Mouse (Mus musculus): Measurements from ENCODE around the gene Pdgfc. TPM values are rescaled to one million over a fixed set of nuclear protein-coding genes. Genes with fewer than 3 reads are reported as not detected.

The Pdgfc gene
- polyA plus RNA-seq, 1 experiment from 2014 or later = 7.9 TPM

DNA sequence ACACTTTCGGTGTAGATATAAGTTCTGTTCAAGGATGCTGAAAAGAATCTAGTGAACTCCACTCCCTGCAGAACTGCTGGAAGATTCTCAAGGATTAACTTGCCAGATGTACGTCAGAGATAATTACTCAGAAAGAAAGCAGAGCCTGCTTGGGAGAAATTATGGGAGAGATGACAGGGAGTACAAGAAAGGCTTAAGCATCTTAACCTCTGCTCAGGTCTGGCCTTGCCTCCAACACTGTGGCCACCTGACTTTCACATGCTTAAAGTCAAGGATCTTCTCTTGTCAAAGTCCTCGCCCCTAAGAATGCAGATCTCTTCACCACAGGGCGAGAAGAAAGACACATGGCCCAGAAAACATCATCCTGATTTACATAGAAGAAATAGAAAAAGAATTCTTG lies 185.5 kb downstream of the Pdgfc start:
- no peak for TF ChIP-seq EP300 (optimal IDR thresholded peaks at IDR 0.05)
- TF ChIP-seq CTCF (IDR thresholded peaks at IDR 0.05; ENCODE audit: low read depth) = no peak
- no peak for ATAC-seq (ENCODE audit: low FRiP score, low TSS enrichment)
- DNase-seq (ENCODE audit: low spot score) = no peak

DNA sequence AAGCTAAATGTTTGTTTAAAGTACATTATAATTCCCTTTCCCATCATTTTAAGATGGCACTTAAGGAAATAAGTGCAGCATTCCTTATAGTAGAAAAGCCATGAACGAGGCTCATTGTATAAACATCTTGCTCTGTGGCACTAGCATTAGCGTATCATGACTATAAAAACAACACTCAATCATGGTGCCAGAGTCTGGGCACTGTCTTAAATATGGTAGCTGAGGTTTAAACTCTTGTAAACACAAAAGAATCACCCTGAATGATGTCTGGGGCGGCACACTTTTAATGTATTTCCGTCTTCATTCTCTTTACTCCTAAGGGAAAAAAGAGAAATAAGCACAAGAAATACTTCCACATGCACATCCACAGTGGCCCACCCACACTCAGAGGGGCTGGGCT lies 192.1 kb downstream of the Pdgfc start:
- DNase-seq (ENCODE audit: low spot score) = no peak
- H3K36me3 ChIP-seq (ENCODE audit: control insufficient read depth, insufficient read depth, low read length) = no peaks in the 10 kb centered on the region
- 26% methylated on average over 4 of the region's 4 CpGs for WGBS
- ATAC-seq (ENCODE audit: low FRiP score, low TSS enrichment) = no peak
- no peak overlapping the region for H3K9ac ChIP-seq (ENCODE audit: low read length)
- TF ChIP-seq EP300 (optimal IDR thresholded peaks at IDR 0.05) (no peak), CTCF (IDR thresholded peaks at IDR 0.05; ENCODE audit: low read depth) (no peak)
- no peak overlapping the region for H3K4me3 ChIP-seq (ENCODE audit: low read depth, low read length)
- no peak overlapping the region for H3K4me2 ChIP-seq (replicated peaks; ENCODE audit: low read depth)
- no peaks in the 10 kb centered on the region for H3K9me3 ChIP-seq (ENCODE audit: control insufficient read depth, low read length)
- no peaks in the 10 kb centered on the region for H3K4me1 ChIP-seq (replicated peaks; ENCODE audit: control insufficient read depth, insufficient read depth)
- no peak overlapping the region for H3K27ac ChIP-seq (replicated peaks)
- no peaks in the 10 kb centered on the region for H3K27me3 ChIP-seq (ENCODE audit: control insufficient read depth, insufficient read depth, low read length)

More for the DNA sequence above, 185.5 kb downstream of the Pdgfc start:
- Histone ChIP-seq H3K27ac (replicated peaks) (no peak overlapping the region), H3K9ac (ENCODE audit: low read length) (no peak overlapping the region), H3K27me3 (ENCODE audit: control insufficient read depth, insufficient read depth, low read length) (no peaks in the 10 kb centered on the region), H3K36me3 (ENCODE audit: control insufficient read depth, insufficient read depth, low read length) (no peaks in the 10 kb centered on the region), H3K4me1 (replicated peaks; ENCODE audit: control insufficient read depth, insufficient read depth) (no peaks in the 10 kb centered on the region), H3K9me3 (ENCODE audit: control insufficient read depth, low read length) (no peaks in the 10 kb centered on the region), H3K4me2 (replicated peaks; ENCODE audit: low read depth) (no peak overlapping the region), H3K4me3 (ENCODE audit: low read depth, low read length) (no peak overlapping the region)
- 47% methylated on average over 4 of the region's 4 CpGs for WGBS

DNA sequence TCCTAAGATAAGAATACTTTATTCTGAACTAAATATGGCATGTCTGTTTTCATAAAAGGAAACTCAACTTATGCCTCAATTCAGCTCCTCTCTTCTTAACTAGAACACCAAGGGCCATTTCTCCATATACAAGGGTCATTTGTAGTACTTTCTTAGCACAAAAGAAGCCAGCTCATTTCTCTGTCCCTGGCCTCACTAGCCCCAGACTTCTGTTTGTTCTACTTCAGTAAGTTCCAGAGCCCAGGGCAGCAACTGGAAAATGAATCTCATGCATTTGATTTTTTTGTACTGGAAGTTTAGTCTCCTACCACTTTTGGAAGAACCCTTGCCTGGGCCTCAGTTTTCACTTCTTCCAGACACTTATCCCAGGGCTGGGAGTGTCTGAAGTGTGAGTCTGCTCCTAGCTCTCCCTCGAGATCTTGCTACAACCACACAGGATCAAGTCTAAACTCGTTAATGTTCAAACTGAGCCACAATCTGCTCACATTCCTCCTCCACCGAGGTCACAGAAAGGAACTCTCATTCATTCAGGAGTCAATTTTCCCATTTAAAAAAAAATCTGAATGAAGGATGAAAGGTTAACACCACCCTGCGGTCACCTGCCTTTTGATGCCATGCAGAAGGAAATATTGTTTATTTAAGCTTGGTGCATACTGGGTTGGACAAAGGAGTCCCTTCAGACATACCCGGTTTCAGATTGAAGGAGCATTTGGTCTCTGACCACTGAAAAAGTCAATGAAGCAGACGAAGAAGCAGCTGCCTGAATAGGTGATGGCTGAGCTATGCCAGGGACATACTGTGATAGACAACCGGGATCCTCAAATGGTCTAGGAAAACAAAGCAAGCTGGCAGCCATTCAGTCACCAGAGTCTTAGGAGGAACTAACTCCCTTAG lies 206.7 kb downstream of the Pdgfc start:
- H3K36me3 ChIP-seq (ENCODE audit: control insufficient read depth, insufficient read depth, low read length) = no peaks in the 10 kb centered on the region
- H3K9me3 ChIP-seq (ENCODE audit: control insufficient read depth, low read length) = no peaks in the 10 kb centered on the region
- H3K27ac ChIP-seq (replicated peaks) = no peak overlapping the region
- no peak for TF ChIP-seq EP300 (optimal IDR thresholded peaks at IDR 0.05)
- no peak for TF ChIP-seq CTCF (IDR thresholded peaks at IDR 0.05; ENCODE audit: low read depth)
- DNase-seq (ENCODE audit: low spot score) = peak; percentile 15
- H3K4me1 ChIP-seq (replicated peaks; ENCODE audit: control insufficient read depth, insufficient read depth) = no peaks in the 10 kb centered on the region
- peak; percentile 57; the same call in 1 of the 2 replicates for ATAC-seq (ENCODE audit: low FRiP score, low TSS enrichment)
- no peaks in the 10 kb centered on the region for H3K27me3 ChIP-seq (ENCODE audit: control insufficient read depth, insufficient read depth, low read length)
- no peak overlapping the region for H3K4me2 ChIP-seq (replicated peaks; ENCODE audit: low read depth)
- no peak overlapping the region for H3K4me3 ChIP-seq (ENCODE audit: low read depth, low read length)
- H3K9ac ChIP-seq (ENCODE audit: low read length) = no peak overlapping the region
- WGBS = 24% methylated on average over 7 of the region's 7 CpGs

- Histone ChIP-seq H3K4me3 (ENCODE audit: low read depth, low read length) (no peak overlapping the region), H3K4me2 (replicated peaks; ENCODE audit: low read depth) (no peak overlapping the region), H3K27ac (replicated peaks) (no peak overlapping the region), H3K36me3 (ENCODE audit: control insufficient read depth, insufficient read depth, low read length) (no peaks in the 10 kb centered on the region), H3K9ac (ENCODE audit: low read length) (no peak overlapping the region), H3K4me1 (replicated peaks; ENCODE audit: control insufficient read depth, insufficient read depth) (no peaks in the 10 kb centered on the region), H3K9me3 (ENCODE audit: control insufficient read depth, low read length) (no peaks in the 10 kb centered on the region), H3K27me3 (ENCODE audit: control insufficient read depth, insufficient read depth, low read length) (no peaks in the 10 kb centered on the region)
- ATAC-seq (ENCODE audit: low FRiP score, low TSS enrichment) (no peak), DNase-seq (ENCODE audit: low spot score) (no peak)
- TF ChIP-seq CTCF (IDR thresholded peaks at IDR 0.05; ENCODE audit: low read depth) (no peak), EP300 (optimal IDR thresholded peaks at IDR 0.05) (no peak)
- 57% methylated on average over 6 of the region's 6 CpGs for WGBS
Observed at GRCm38 (mm10) chr3:81243591-81243990, 207.4 kb downstream of the Pdgfc start.

DNA sequence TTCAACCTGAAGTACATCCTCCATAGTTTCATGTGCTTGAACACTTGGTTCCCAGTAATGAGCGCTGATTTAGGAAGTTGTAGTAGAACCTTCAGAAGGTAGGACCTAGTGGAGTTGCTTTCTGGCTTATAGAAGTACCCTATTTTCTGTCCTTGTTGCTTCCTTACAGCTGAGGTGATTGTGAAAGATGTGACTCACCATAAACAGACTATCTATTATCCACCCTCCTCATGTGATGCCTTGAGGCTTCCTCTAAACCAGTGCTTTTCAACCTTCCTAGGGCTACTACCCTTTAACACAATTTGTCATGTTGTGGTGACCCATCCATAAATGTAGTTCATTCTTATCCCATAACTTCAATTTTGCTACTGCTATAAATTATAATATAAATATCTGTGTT lies 226.6 kb downstream of the Pdgfc start:
- Histone ChIP-seq H3K4me2 (replicated peaks; ENCODE audit: low read depth) (no peak overlapping the region), H3K27me3 (ENCODE audit: control insufficient read depth, insufficient read depth, low read length) (no peaks in the 10 kb centered on the region), H3K4me1 (replicated peaks; ENCODE audit: control insufficient read depth, insufficient read depth) (no peaks in the 10 kb centered on the region), H3K27ac (replicated peaks) (no peak overlapping the region), H3K9ac (ENCODE audit: low read length) (no peak overlapping the region), H3K4me3 (ENCODE audit: low read depth, low read length) (no peak overlapping the region), H3K9me3 (ENCODE audit: control insufficient read depth, low read length) (no peaks in the 10 kb centered on the region), H3K36me3 (ENCODE audit: control insufficient read depth, insufficient read depth, low read length) (no peaks in the 10 kb centered on the region)
- ATAC-seq (ENCODE audit: low FRiP score, low TSS enrichment) (no peak), DNase-seq (ENCODE audit: low spot score) (no peak)
- TF ChIP-seq EP300 (optimal IDR thresholded peaks at IDR 0.05) (no peak), CTCF (IDR thresholded peaks at IDR 0.05; ENCODE audit: low read depth) (no peak)
- 93% methylated on average over 1 of the region's 1 CpGs for WGBS

Other genes with a start within 250 kb of the Pdgfc start
- gene Gria2, start 233.6 kb upstream of the Pdgfc start, polyA plus RNA-seq (2015; fragmentation: Nextera tagmentation; extraction: Ambion mirVana) = 0.96 and 1.1 TPM in 2 replicates
- 0.92 and 1.2 TPM in 2 replicates for gene Glrb, start 122.8 kb upstream of the Pdgfc start, polyA plus RNA-seq (2015; fragmentation: Nextera tagmentation; extraction: Ambion mirVana)